Mouse (Mus musculus) left cerebral cortex, postnatal 10 days (tissue): ENCODE measurements around the gene Palld. TPM values are rescaled to one million over a fixed set of nuclear protein-coding genes. Genes with fewer than 3 reads are reported as not detected.
A peak's percentile ranks its signal among the peaks of the same experiment; 100 is the strongest.

Experiments used
- DNase-seq, 2 experiments: peaks; one replicate each; pipeline ENCODE4 v3.0.0; 2021 to 2022; ENCODE audit warnings: low spot score in 2 of 2, mixed read lengths in 1 of 2; ENCODE audit errors: extremely low spot score in 1 of 2
- intact Hi-C: fragments of 180-260 bp; cut with DNase I; formaldehyde crosslinking; loops from one replicate; pipeline ENCODE4 v1.15.1; 2025
- total RNA-seq, 2 experiments: library from RNA; stranded (reverse); gene quantifications; 2 replicates each; pipeline ENCODE4 v1.2.3; 2021

The Palld gene
- total RNA-seq, 2 experiments from 2014 or later: 5.2 to 6.8 TPM

DNA sequence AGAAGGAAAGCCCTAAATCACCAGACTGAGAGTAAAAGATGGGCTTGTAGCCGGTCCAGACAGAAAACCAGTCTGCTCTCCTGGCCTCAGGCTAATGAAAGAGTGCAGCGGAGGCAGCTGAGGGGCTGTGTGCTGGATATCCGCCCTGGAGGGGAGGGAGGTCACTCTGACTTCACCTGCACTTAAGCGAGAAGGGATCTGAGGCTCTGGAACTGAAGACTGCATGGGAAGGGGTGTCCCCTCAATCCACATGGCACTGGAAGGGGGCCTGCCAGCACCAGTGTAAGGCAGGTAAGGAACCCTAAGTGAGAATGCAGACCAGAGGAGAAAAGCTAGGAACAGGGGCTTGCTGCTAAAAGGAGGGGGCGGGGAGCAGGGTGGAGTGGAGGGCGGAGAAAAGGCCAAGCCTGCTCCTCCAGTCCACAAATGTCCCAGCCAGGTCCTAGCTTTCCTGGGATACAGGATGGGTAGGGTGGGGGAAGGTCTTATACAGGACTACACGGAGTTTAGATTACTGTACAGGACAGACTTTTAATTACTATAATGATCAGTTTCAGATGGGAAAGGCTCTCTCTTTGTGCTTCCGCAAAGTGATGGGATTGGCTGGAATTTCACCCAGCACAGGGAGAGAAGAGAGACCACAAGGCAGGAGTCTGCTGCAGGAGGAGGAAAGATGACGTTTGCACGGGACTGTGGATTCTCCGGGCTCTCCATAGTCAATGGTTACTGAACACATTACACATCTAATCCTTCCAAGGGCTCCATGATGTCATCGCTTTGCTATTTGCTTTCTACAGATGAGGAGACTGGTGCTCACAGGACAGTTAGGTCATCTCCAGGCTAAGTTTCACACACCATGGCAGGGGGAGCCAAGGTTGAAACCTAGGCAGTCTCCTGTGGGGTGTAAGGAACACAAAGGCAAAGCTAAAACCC is 278.7 kb downstream of the Palld start:
- intact Hi-C loops: no loop called here
- no peak for DNase-seq

DNA sequence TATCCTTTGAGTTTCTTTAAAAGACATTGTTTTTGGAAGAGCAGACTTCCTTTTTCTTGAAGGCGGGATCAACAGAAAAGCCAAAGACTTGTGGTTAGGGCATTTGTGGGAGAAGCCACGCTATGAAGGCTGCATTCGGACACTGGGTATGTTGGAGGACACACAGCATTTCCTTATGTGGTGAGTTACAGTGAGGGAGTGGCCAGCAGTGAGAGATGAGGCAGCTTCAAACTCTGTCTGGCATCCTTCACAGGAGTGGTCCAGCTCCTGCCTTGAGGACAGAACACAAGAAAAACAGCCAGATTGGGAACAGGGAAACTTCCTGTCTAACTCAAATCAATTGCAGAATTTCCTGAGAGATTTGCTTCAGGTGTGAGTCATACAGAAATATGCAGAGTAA is 281.2 kb downstream of the Palld start:
- no peak for DNase-seq
- intact Hi-C loops: no loop called here

DNA sequence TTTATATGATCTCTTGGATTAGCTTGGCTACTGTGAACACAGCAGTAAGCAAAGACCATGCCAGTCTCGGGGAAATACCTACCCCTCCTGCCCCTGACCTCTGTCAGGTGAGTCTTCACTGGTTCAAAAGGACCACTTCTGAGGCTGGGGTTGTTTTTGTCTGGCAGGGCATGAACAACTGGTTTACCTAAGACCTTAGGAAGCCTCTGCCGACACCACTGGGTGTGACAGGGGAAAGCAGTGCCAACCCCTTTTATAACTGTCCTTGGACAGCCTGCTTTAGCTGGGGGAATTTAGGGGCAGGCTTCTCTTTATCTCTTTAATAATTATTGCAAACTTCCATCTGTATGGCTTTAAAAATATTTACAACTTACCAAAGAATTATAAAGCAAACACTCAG is 284.8 kb downstream of the Palld start:
- DNase-seq: no peak
- intact Hi-C loops: no loop called here

DNA sequence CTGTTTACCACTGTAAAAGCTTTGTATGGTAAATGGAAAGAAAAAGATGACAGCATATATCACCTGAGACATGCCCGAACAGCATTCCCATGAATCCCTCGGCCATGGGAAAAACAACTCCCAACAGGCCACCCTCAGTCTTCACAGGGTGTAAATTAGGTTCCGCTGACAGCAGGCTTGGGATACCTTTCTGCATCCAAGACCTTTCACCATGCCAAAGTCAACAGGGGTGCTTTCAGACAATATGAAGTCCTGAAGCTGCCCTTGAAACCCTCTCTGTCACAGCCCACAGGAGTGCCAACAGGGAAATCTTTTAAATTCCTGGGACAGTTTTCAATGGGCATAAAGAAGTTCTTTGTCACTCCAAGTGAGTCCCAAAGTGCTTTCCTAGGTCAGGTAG is 285.4 kb downstream of the Palld start:
- DNase-seq: no peak
- intact Hi-C loops: no loop called here

DNA sequence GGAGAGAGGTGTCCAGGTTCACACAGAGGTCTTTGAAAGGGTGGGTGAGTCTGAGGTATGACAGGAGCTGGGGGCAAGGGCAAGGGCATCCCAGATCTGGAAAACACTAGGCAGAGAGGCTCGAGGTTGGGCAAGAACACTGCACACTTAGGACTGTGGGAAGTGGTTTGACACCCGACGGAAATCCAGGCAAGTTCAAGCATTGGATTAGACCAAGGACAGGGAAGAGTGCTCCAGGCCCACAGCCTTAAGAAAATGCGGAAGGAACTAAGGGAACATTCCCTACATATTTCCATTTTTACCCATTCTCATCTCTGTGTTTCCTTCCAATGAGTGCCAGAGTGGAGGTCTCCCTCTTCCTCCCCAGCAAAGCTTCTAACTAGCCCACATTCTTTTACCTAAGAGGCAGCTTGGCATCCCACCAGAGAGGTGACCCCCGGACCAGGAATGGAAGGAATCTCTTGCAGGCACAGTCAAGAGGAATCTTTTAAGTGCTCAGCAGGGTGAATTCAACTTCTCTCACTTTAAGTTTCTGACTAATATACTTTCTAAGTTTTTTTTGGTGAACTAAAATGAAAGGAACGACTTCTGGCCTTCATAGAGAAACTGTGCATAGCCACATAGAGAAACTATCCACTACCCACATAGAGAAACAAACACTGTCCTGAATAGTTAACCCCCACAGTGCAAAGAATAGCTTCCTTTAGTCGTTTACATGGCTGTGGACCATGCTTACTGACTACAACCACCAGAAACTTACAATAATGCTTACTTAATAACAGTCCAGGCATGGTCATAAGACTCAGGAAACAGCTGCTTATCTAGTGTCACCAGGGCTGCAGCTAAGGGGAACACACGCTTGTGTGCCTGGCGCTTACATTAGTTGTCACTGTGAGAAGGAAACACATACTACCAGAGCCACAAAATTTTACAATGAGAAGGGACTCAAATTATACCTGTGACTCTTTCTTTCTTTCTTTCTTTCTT is 286.5 kb downstream of the Palld start:
- intact Hi-C loops: no loop called here
- DNase-seq: no peak

DNA sequence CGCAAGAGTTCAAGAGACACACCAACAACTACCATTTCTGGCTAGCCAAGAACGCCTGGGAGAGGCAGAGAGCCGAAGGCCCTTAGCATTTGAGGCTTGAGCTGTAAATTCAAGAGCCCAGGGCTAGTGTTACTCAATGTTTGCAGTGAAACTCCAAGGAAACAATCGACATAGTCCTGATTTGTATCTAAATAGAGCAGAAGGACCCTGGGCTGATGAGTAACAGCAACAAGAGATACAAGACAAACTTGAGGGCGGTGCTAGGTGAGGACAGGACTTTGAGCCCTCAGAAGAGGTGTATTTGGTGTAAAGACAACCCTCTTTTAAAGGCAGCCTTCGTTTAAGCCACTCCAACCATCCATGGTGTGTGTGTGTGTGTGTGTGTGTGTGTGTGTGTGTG is 290.7 kb downstream of the Palld start:
- intact Hi-C loops: no loop called here

DNA sequence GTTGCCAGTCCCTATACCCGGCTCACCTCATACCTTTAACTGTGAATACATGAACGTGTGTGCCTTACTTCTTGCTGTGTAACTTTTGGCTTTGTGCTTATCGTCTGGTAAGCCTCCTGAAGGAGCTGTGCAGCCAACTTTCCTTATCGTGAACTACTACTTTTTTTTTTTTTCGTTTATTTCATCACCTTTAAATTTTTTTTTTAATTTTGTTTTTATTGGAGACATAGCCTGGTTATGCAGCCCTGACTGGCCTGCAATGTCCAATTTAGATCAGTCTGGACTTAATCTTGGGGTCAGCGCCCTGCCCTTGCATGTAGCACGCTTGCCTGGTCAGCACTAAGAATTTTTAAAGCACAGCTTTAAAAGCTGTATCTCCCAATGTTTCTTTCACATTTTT is 291.4 kb downstream of the Palld start:
- DNase-seq: no peak
- intact Hi-C loops: no loop called here

More for the DNA sequence above, 290.7 kb downstream of the Palld start:
- DNase-seq: no peak

DNA sequence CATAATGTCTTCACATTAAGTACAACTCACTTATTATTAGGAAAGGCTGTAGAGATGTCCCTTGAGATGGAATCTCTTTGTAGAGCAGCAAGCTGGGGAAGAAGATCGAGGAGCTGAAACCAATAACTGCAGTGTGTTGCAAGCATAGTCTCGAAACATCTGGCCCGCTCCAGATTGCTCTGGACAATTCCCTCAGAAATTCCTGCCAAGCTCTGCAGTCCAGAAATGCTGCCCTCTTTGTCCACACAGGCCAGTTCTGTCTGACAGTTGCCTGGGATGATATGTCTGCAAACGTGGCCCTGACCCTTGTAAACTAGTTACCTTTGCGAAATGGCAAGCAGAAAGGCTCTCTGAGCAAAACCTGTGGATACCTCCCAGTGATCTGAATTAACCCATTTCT is 291.9 kb downstream of the Palld start:
- DNase-seq: no peak
- intact Hi-C loops: no loop called here

DNA sequence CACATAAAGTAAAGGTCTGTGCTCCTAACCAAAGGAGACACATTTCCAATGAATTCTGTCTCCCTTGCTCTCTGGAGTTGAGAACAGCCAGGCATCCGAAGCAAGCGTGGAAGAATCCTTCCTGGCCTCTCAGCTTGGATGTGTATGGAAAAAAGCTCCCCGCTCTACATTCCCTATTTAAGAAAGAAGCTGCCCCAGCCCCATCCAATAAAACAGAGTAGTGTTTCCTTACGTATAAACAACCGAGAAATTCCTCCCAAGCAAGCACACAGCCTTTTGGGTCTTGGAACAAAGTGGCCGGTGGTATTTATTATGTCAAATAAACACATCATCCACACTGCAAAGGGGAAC is 295.1 kb downstream of the Palld start:
- intact Hi-C loops: no loop called here
- no peak for DNase-seq

DNA sequence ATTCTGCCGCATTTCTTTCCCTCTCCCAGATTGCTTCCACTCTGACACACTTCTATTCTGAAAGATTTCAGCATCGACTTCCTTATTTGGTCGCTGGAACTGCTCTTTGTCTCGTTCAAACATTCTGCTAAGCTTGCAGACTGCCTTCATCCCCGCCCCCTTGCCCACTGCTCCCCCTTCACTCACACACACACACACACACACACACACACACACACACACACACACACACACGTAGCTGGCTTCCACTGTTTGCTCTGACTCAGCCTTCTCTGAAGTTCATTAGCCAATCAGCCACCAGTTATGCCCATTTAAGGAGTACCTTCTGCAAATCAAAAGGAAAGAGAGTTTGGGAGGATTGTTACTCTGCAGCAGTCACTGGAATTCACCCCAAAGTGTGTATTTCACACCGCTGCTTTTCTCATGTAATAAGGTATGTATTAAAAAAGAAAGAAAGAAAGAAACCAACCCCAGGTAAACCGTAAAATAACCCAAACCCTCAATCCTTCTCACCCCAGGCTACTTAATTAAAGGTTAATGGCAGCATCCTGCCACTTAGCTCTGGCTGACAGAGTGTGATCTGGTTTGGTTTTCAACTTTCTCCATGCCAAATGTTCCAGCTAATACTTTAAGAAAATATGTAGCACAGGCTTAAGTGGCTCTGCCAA is 295.6 kb downstream of the Palld start:
- DNase-seq: peak; percentile 55 to 84
- intact Hi-C loops: no loop called here

DNA sequence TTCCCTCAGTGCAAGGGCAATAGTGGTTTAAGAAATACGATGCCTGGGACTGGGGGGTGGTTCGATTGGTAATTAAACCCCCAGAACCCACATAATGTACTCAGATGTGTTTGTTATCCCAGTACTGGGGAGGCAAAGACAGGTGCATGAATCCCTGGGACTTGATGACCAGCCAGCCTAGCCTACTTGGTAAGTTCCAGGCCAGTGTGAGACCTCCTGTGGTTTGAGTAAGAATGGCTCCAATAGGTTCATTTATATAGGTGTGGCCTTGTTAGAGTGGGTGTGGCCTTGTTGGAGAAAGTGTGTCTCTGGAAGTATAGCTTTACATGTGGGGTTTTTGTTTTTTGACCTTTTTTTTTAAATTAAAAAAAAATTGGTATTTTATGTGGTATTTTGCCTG is 297.6 kb downstream of the Palld start:
- intact Hi-C loops: no loop called here
- DNase-seq: no peak

DNA sequence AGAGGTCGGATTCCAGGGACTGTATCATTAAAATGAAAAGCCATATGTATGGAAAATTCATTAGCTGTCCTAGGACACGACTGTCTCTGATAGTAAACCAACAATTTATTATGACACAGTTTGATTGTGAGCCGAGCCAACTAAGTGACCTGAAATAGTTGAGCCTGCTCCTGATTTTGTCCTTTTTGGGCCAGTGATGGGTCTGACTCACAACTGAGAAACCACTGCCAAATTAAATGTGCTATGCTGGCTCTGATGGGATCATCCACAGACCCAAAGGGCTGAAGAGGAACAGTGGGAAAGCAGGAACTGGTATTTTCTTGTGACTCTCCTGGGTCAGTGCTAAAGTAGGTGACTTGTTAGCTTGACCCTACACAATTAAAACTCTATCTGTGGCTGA is 305.6 kb downstream of the Palld start:
- intact Hi-C loops: no loop called here
- no peak for DNase-seq

DNA sequence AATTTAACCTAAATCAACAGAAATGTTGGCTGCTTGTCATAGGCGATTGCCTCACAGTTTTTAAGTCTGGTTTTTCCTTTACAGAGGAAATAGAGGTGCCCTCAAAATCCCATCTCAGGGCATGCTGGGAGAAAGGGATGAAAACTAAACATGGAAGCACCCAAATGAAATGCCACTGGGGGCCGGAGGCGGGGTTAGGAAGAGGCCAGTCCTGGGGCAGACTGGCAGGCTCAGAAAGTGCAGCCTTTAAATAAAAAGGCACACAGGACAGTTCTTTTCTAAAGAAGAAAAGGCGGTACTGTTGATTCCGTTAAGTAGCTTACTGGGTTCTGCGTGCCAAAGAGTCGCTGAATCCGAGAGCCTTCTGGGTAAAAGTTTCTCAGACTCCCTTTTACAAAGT is 311.0 kb downstream of the Palld start:
- DNase-seq: no peak
- intact Hi-C loops: no loop called here

DNA sequence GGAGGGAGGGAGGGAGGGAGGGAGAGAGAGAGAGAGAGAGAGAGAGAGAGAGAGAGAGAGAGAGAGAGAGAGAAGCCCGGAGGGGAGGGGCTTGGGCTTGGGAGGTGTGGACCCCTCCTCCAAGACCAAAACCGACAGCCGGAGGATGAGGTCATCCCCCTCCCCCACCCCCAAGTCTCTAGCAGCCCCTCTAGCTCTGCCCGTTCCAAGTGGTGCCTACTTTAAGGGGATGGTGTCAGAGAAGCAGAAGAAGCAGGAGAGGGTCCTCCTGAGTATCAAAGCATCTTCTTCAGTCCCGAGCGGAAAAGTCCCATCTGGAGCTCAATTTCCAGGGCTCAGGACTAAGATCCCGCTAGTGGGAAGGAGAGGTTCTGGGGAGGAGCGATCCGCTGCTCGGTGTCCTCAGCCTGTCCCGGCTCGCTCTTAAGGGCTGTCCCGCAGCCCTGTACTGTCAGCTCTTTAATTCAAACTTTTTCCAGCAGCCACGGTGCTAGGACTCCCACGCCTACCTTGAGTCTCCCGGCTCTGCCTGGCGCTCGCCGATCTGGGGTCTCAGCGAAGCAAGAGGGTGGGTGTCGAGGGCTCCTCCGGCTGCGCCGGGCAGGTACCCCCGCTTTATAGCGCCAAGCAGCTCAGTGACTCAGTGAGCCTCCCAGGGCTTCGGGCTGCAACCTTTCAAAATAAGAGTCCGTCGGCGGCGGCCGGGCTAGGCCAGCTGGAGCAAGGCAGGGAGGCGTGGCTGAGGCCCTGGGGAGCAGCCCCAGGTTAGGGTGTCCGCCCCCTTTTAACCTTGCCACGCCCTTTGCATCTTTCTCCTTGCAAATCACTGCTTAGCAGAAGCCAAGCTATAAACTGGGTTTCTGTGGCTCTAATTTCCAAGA is 311.7 kb downstream of the Palld start:
- DNase-seq: peak in 1 of 2 experiments; percentile 84
- intact Hi-C loops: no loop called here

DNA sequence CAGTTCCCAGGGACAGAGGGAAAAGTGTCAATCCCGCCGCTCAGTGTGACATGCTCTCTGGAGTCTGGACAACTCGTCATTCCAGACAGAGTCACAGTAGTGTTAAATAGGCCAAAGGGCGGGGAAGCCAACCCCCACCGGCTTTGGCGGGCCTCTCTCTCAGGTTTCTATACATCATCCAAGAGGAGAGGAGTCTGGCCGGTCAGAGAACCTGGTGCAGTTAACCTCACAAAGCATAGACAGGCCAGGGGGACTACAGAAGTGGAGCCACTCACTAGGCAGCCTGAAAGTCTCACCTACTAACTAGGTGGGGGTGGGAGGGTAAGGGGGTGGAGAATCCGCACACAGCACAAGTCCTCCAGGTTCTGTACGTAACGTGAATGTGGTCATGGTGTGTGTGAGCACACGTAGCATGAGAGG is 312.5 kb downstream of the Palld start:
- intact Hi-C loops: no loop called here
- DNase-seq: no peak

DNA sequence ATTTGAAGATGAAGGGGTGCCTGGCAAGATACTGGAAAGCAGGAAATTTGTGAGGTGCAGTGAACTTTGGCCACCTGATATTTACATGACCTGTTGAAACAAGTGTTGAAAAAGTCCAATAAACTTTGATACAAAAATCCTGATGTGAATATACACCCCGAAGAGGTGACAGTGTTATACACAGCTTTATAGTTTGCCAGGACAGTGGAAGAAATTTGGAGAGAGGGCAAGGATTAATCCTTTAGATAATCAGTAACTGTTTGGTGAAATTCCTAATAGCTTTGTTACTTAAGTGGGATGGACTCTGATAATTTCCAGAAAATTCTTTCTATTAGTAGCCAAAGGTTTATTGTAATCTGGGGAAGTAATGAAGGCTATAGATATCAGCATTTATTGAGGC is 314.2 kb downstream of the Palld start:
- intact Hi-C loops: no loop called here
- DNase-seq: no peak

DNA sequence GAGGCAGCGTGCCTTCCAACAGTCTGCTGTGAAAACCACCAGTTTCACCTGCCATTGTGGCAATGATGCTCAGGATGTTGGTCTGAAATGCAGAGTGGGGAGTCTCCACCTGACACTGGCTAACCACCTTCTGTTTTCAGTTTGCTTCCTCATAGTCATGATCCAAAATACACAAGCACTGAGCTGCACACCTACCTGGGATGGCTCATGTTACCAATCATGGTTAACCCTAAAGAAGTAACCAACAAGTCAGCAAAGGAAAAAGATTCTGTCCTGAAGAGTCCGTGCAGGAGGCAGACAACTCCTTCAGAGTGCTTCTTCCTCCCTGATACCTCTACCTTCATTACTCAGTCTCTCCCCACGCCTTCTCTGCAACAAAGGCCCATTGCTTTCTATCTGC is 314.8 kb downstream of the Palld start:
- intact Hi-C loops: no loop called here
- no peak for DNase-seq

DNA sequence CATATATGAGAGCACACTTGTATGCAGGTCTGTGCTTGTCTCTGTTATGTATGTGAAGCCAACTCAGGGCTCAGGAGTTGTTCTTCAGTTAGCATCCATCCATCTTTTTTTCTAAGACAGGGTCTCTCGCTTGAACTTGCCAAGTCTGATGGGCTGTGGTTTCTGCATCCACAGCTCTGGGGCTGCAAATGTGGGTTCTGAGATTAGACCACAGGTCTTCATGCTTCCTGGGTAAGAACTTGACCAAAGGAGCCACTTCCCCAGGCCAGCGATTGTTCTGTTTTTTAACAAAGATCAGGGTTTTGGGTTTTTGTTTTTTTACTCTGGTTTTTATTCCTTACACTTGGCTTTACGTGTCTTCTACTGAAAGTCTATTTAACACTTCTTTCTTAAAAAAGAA is 316.0 kb downstream of the Palld start:
- intact Hi-C loops: no loop called here

More for the DNA sequence above, 316.0 kb downstream of the Palld start:
- no peak for DNase-seq
